ENCODE assay signal across 29 mouse cellular contexts in genomic region chr13:99868438-99868837, GRCm38 (mm10). TPM values are rescaled to one million over a fixed set of nuclear protein-coding genes. Genes with fewer than 3 reads are reported as not detected.
DNase-seq lines count a peak whose midpoint lies in the region; ATAC-seq and TF ChIP-seq lines count a peak whose summit lies in the region.
"Had no signal": no experiment of that assay in that cellular context is flagged by ENCODE, and none has a peak within 500 bp of the region (broad histone marks: within the 10 kb centered on the region; RNA-seq: fewer than 3 reads in every experiment).

No protein-coding gene starts in this region.

- no peak overlapping the region for H3K9ac ChIP-seq in liver, embryonic 14.5 days (replicated peaks)
- H3K9ac ChIP-seq in liver, embryonic 11.5 days (ENCODE audit: low read depth, low read length) = no peak overlapping the region
- H3K9ac ChIP-seq in ES-Bruce4 (ENCODE audit: low read depth, poor library complexity, severe bottlenecking) = no peak overlapping the region
- H3K9ac ChIP-seq: midbrain, embryonic 15.5 days; neural tube, embryonic 13.5 days had no signal

- H3K27me3 ChIP-seq in liver, embryonic 14.5 days (ENCODE audit: control insufficient read depth, insufficient read depth, low read length) = no peaks in the 10 kb centered on the region
- no peaks in the 10 kb centered on the region for H3K27me3 ChIP-seq in liver, embryonic 11.5 days (replicated peaks; ENCODE audit: control insufficient read depth, insufficient read depth, low read length)
- peaks cover 1% of the 10 kb centered on the region; the same call in 1 of the 2 replicates for H3K27me3 ChIP-seq in ES-Bruce4 (ENCODE audit: control insufficient read depth, insufficient read depth, low read length, poor library complexity, severe bottlenecking)
- H3K27me3 ChIP-seq: midbrain, embryonic 15.5 days; neural tube, embryonic 13.5 days had no signal

- peak; percentile 44 for DNase-seq in heart, adult 11 months
- DNase-seq in heart, postnatal 14 days = no peak
- DNase-seq in liver, embryonic 14.5 days (ENCODE audit: low read depth in 3 of 3, low spot score in 3 of 3) = no peak
- DNase-seq in liver, embryonic 11.5 days (ENCODE audit: low spot score) = no peak
- no peak for DNase-seq in brain, embryonic 14.5 days (ENCODE audit: low read depth)
- DNase-seq in left cerebral cortex, postnatal 25 days (ENCODE audit: low spot score in 2 of 2) = no peak
- DNase-seq: adrenal gland, postnatal 25 days; cerebellum, adult 11-12 months; cerebellum, postnatal 10 days; gastrocnemius, postnatal 10 days; kidney, postnatal 25 days; layer of hippocampus, adult 9-11 months; lung, adult 2 months; thymus, adult 2 months had no signal

- no peak for ATAC-seq in liver, embryonic 14.5 days (ENCODE audit: insufficient read depth)
- no peak for ATAC-seq in liver, embryonic 11.5 days (replicated peaks; ENCODE audit: low FRiP score)
- ATAC-seq in activated CD4-positive, CD25-positive, alpha-beta regulatory T cell, adult 4 months = no peak
- ATAC-seq: forebrain, embryonic 16.5 days; inflammation-experienced regulatory T-cells, adult 6 months; midbrain, embryonic 15.5 days had no signal

- no peak for TF ChIP-seq POLR2A in ES-Bruce4 (IDR thresholded peaks at IDR 0.05; ENCODE audit: insufficient read depth, low read length)
- TF ChIP-seq POLR2A in brain, embryonic 14.5 days (IDR thresholded peaks at IDR 0.05; ENCODE audit: borderline replicate concordance, extremely low read depth, insufficient read depth, insufficient read length, poor library complexity, severe bottlenecking) = no peak

- no peaks in the 10 kb centered on the region; the same call in 1 of the 2 replicates for H3K9me3 ChIP-seq in liver, embryonic 14.5 days (ENCODE audit: control insufficient read depth, low read length)
- H3K9me3 ChIP-seq in liver, embryonic 11.5 days (ENCODE audit: control insufficient read depth, low read length) = no peaks in the 10 kb centered on the region
- H3K9me3 ChIP-seq in ES-Bruce4 (replicated peaks; ENCODE audit: control insufficient read depth, insufficient read depth, low read length, poor library complexity, severe bottlenecking) = no peaks in the 10 kb centered on the region
- H3K9me3 ChIP-seq: midbrain, embryonic 15.5 days had no signal

- no peak overlapping the region for H3K4me2 ChIP-seq in liver, embryonic 14.5 days (ENCODE audit: low read depth)
- H3K4me2 ChIP-seq in liver, embryonic 11.5 days = no peak overlapping the region
- H3K4me2 ChIP-seq: heart, embryonic 11.5 days; midbrain, embryonic 15.5 days; neural tube, embryonic 13.5 days had no signal

- intact Hi-C loops in heart, postnatal 14 days (cut with DNase I) = no loop called here
- intact Hi-C loops in left cerebral cortex, postnatal 25 days (cut with DNase I) = no loop called here

- peak; percentile 66 for TF ChIP-seq CTCF in liver, embryonic 14.5 days (IDR thresholded peaks at IDR 0.05; ENCODE audit: low read depth)
- peak; percentile 18 for TF ChIP-seq CTCF in ES-Bruce4 (IDR thresholded peaks at IDR 0.05; ENCODE audit: low read depth, low read length)
- TF ChIP-seq CTCF in brain, embryonic 14.5 days (IDR thresholded peaks at IDR 0.05; ENCODE audit: borderline replicate concordance, extremely low read depth, insufficient read depth, insufficient read length) = peak; percentile 16; the same call in 1 of the 2 replicates

- WGBS in liver, embryonic 14.5 days (ENCODE audit: insufficient replicate concordance) = 68% methylated on average over 6 of the region's 6 CpGs
- WGBS in liver, embryonic 11.5 days = 85% methylated on average over 6 of the region's 6 CpGs

- TF ChIP-seq EP300 in liver, embryonic 14.5 days (IDR thresholded peaks at IDR 0.05; ENCODE audit: low read depth) = no peak
- no peak for TF ChIP-seq EP300 in ES-Bruce4 (IDR thresholded peaks at IDR 0.05; ENCODE audit: insufficient read depth, low read depth, low read length)

- no peak overlapping the region for H3K27ac ChIP-seq in liver, embryonic 14.5 days
- H3K27ac ChIP-seq in liver, embryonic 11.5 days (ENCODE audit: low read depth, low read length) = no peak overlapping the region
- H3K27ac ChIP-seq in ES-Bruce4 (ENCODE audit: insufficient read depth, low read length) = no peak overlapping the region
- H3K27ac ChIP-seq: embryonic facial prominence, embryonic 10.5 days; forebrain, embryonic 10.5 days; hindbrain, embryonic 10.5 days; macrophage; midbrain, embryonic 15.5 days; neural tube, embryonic 13.5 days had no signal

- H3K4me1 ChIP-seq in liver, embryonic 14.5 days (replicated peaks; ENCODE audit: control insufficient read depth in 2 of 2, insufficient read depth in 2 of 2, low read length in 1 of 2) = no peaks in the 10 kb centered on the region
- H3K4me1 ChIP-seq in liver, embryonic 11.5 days (replicated peaks; ENCODE audit: control insufficient read depth, insufficient read depth, low read length) = no peaks in the 10 kb centered on the region
- no peaks in the 10 kb centered on the region for H3K4me1 ChIP-seq in ES-Bruce4 (ENCODE audit: control insufficient read depth, insufficient read depth, low read length)
- H3K4me1 ChIP-seq: embryonic facial prominence, embryonic 10.5 days; forebrain, embryonic 10.5 days; hindbrain, embryonic 10.5 days; midbrain, embryonic 15.5 days; neural tube, embryonic 13.5 days had no signal

- H3K36me3 ChIP-seq in liver, embryonic 14.5 days (replicated peaks; ENCODE audit: control insufficient read depth, insufficient read depth, low read depth) = no peaks in the 10 kb centered on the region
- no peaks in the 10 kb centered on the region for H3K36me3 ChIP-seq in liver, embryonic 11.5 days (ENCODE audit: control insufficient read depth, insufficient read depth, low read length)
- H3K36me3 ChIP-seq in ES-Bruce4 (ENCODE audit: control insufficient read depth, insufficient read depth, low read length, poor library complexity, severe bottlenecking) = no peaks in the 10 kb centered on the region
- H3K36me3 ChIP-seq: embryonic facial prominence, embryonic 10.5 days; forebrain, embryonic 10.5 days; G1E; hindbrain, embryonic 10.5 days; midbrain, embryonic 15.5 days; neural tube, embryonic 13.5 days had no signal

- no peak overlapping the region for H3K4me3 ChIP-seq in liver, embryonic 14.5 days (ENCODE audit: insufficient read depth in 1 of 2, low read depth in 2 of 2, low read length in 2 of 2)
- no peak overlapping the region for H3K4me3 ChIP-seq in liver, embryonic 11.5 days (ENCODE audit: low read depth, low read length)
- no peak overlapping the region for H3K4me3 ChIP-seq in ES-Bruce4 (ENCODE audit: low read depth, low read length)
- H3K4me3 ChIP-seq: embryonic facial prominence, embryonic 10.5 days; forebrain, embryonic 10.5 days; hindbrain, embryonic 10.5 days; midbrain, embryonic 15.5 days; neural tube, embryonic 13.5 days had no signal

RNA-seq across cellular contexts. Expression of gene Cartpt, which starts 32.5 kb away (rescaled TPM):
- under 1 TPM in 1 of 2 experiments, not detected in 1; 0.36 TPM for total RNA-seq in heart, postnatal 14 days (2021)
- not detected in 2 replicates for polyA plus RNA-seq in liver, embryonic 14.5 days (2012; rRNA removed)
- not detected in 2 replicates for polyA plus RNA-seq in liver, embryonic 14.5 days (2014; fragmentation: Nextera tagmentation; extraction: Ambion mirVana)
- polyA plus RNA-seq in liver, embryonic 11.5 days (2014; fragmentation: Nextera tagmentation; extraction: Ambion mirVana) = 0.27 and 0.47 TPM in 2 replicates
- polyA plus RNA-seq in ES-Bruce4 (2011; ENCODE audit: insufficient read depth, insufficient read length, low read depth, missing spikeins) = not detected in 2 replicates
- 4.7 and 7.6 TPM in 2 replicates for polyA plus RNA-seq in brain, embryonic 14.5 days (2012; rRNA removed)
- 10 to 100 TPM; 32.4 to 41.1 TPM for total RNA-seq in left cerebral cortex, postnatal 25 days (2021)
- not detected for polyA plus RNA-seq in activated CD4-positive, CD25-positive, alpha-beta regulatory T cell, adult 4 months (2017; shearing (Covaris generic))
- total RNA-seq: gastrocnemius, postnatal 10 days; granulocyte monocyte progenitor cell, adult 5-6 weeks had no signal
- polyA plus RNA-seq: G1E; heart, postnatal 0 days; inflammation-experienced regulatory T-cells, adult 6 months; macrophage; spleen, adult 2 months had no signal

Comparison
In these comparisons a context has a peak if more than half of its experiments do, and no peak if none do; other contexts are left out.
1. CTCF ChIP-seq: peak in every context shown above with its lines; median percentile 66 in liver, embryonic 14.5 days; 18 in ES-Bruce4; 16 in brain, embryonic 14.5 days.